Mouse (Mus musculus): ENCODE measurements around the gene Sidt2. TPM values are rescaled to one million over a fixed set of nuclear protein-coding genes. Genes with fewer than 3 reads are reported as not detected.

The Sidt2 gene
- polyA plus RNA-seq, 1 experiment from 2014 or later: 23.6 TPM

DNA sequence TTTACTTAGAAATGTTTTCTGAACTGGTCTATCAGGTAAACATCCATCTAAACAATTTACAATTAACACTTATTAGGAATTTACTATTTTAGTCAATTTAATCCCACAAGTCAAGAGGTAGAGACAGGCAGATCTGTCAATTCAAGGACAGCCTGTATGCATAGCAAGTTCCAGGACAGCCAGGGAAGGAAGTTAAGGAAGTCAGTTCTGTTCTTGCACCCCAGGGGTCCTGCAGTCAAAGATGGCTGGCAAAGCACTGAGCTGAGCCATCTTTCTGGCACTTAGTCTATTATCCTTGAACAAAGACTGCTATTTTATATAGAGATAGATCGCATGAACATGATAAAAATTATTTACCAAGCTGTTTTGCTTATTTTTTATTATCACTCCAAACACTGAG lies 25.6 kb upstream of the Sidt2 start:
- H3K4me3 ChIP-seq (ENCODE audit: low read depth, low read length): no peak overlapping the region
- no peaks in the 10 kb centered on the region for H3K27me3 ChIP-seq (ENCODE audit: control insufficient read depth, insufficient read depth, low read length)
- peaks cover 4% of the 10 kb centered on the region; the same call in 1 of the 2 replicates for H3K4me1 ChIP-seq (replicated peaks; ENCODE audit: control insufficient read depth, insufficient read depth, low read length)
- no peak overlapping the region for H3K9ac ChIP-seq (ENCODE audit: low read depth, low read length)
- no peak overlapping the region for H3K4me2 ChIP-seq (replicated peaks; ENCODE audit: low read depth, low read length)
- H3K27ac ChIP-seq (ENCODE audit: low read depth, low read length): no peak overlapping the region
- no peak for DNase-seq (ENCODE audit: low spot score)
- 88% methylated on average over 1 of the region's 1 CpGs for WGBS
- no peaks in the 10 kb centered on the region for H3K9me3 ChIP-seq (ENCODE audit: control insufficient read depth, low read length)
- ATAC-seq (ENCODE audit: low FRiP score): no peak
- 0 out of 2 replicates have a peak, but pooled peaks cover 2% of the 10 kb centered on the region for H3K36me3 ChIP-seq (ENCODE audit: control insufficient read depth, insufficient read depth, low read length)

DNA sequence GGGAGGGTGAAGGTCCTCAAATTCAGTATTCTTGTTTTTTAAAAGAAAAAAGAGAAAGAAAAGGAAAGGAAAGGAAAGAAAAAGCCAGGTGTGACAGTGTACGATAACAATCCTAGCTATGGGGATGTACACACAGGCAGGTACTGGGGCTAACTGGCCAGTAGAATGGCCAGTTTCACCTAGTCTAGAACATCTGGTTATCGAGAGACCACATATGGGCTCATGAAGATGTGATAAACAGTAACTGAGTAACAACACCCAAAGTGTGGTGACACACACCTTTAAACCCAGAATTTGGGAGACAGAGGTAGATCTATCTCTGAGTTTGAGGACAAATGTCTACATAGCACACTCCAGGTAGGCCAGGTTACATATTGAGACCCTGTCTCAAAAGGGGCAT lies 24.7 kb upstream of the Sidt2 start:
- DNase-seq (ENCODE audit: low spot score) (no peak), ATAC-seq (ENCODE audit: low FRiP score) (no peak)
- Histone ChIP-seq H3K4me3 (ENCODE audit: low read depth, low read length) (no peak overlapping the region), H3K36me3 (ENCODE audit: control insufficient read depth, insufficient read depth, low read length) (0 out of 2 replicates have a peak, but pooled peaks cover 2% of the 10 kb centered on the region), H3K4me2 (replicated peaks; ENCODE audit: low read depth, low read length) (no peak overlapping the region), H3K9me3 (ENCODE audit: control insufficient read depth, low read length) (no peaks in the 10 kb centered on the region), H3K27me3 (ENCODE audit: control insufficient read depth, insufficient read depth, low read length) (no peaks in the 10 kb centered on the region), H3K27ac (ENCODE audit: low read depth, low read length) (no peak overlapping the region), H3K9ac (ENCODE audit: low read depth, low read length) (no peak overlapping the region), H3K4me1 (replicated peaks; ENCODE audit: control insufficient read depth, insufficient read depth, low read length) (peaks cover 4% of the 10 kb centered on the region; the same call in 1 of the 2 replicates)
- 98% methylated on average over 2 of the region's 2 CpGs for WGBS

- H3K27ac ChIP-seq (ENCODE audit: low read depth, low read length): no peak overlapping the region
- WGBS: 97% methylated on average over 2 of the region's 2 CpGs
- no peaks in the 10 kb centered on the region for H3K9me3 ChIP-seq (ENCODE audit: control insufficient read depth, low read length)
- H3K4me1 ChIP-seq (replicated peaks; ENCODE audit: control insufficient read depth, insufficient read depth, low read length): no peaks in the 10 kb centered on the region
- no peak overlapping the region for H3K9ac ChIP-seq (ENCODE audit: low read depth, low read length)
- H3K36me3 ChIP-seq (ENCODE audit: control insufficient read depth, insufficient read depth, low read length): peaks cover 3% of the 10 kb centered on the region; the same call in 1 of the 2 replicates
- no peak overlapping the region for H3K4me3 ChIP-seq (ENCODE audit: low read depth, low read length)
- no peak for ATAC-seq (ENCODE audit: low FRiP score)
- DNase-seq (ENCODE audit: low spot score): no peak
- H3K4me2 ChIP-seq (replicated peaks; ENCODE audit: low read depth, low read length): no peak overlapping the region
- no peaks in the 10 kb centered on the region for H3K27me3 ChIP-seq (ENCODE audit: control insufficient read depth, insufficient read depth, low read length)
Measured at GRCm38 (mm10) chr9:45976884-45977283, 21.8 kb upstream of the Sidt2 start.

GRCm38 (mm10) chr9:45963577-45963976 lies 8.5 kb upstream of the Sidt2 start:
- peaks cover 10% of the 10 kb centered on the region; the same call in 1 of the 2 replicates for H3K36me3 ChIP-seq (ENCODE audit: control insufficient read depth, insufficient read depth, low read length)
- H3K9me3 ChIP-seq (ENCODE audit: control insufficient read depth, low read length): no peaks in the 10 kb centered on the region
- 94% methylated on average over 6 of the region's 6 CpGs for WGBS

GRCm38 (mm10) chr9:45961855-45962254 lies 6.8 kb upstream of the Sidt2 start:
- Histone ChIP-seq H3K4me2 (replicated peaks; ENCODE audit: low read depth, low read length) (no peak overlapping the region), H3K4me1 (replicated peaks; ENCODE audit: control insufficient read depth, insufficient read depth, low read length) (no peaks in the 10 kb centered on the region), H3K9ac (ENCODE audit: low read depth, low read length) (no peak overlapping the region), H3K9me3 (ENCODE audit: control insufficient read depth, low read length) (no peaks in the 10 kb centered on the region), H3K4me3 (ENCODE audit: low read depth, low read length) (no peak overlapping the region), H3K27ac (ENCODE audit: low read depth, low read length) (no peak overlapping the region), H3K27me3 (ENCODE audit: control insufficient read depth, insufficient read depth, low read length) (no peaks in the 10 kb centered on the region), H3K36me3 (ENCODE audit: control insufficient read depth, insufficient read depth, low read length) (peaks cover 10% of the 10 kb centered on the region; the same call in 1 of the 2 replicates)
- 83% methylated on average over 2 of the region's 2 CpGs for WGBS
- DNase-seq (ENCODE audit: low spot score) (no peak), ATAC-seq (ENCODE audit: low FRiP score) (no peak)

More at GRCm38 (mm10) chr9:45963577-45963976, 8.5 kb upstream of the Sidt2 start:
- no peak overlapping the region for H3K27ac ChIP-seq (ENCODE audit: low read depth, low read length)
- no peak overlapping the region for H3K4me2 ChIP-seq (replicated peaks; ENCODE audit: low read depth, low read length)
- no peaks in the 10 kb centered on the region for H3K4me1 ChIP-seq (replicated peaks; ENCODE audit: control insufficient read depth, insufficient read depth, low read length)
- H3K9ac ChIP-seq (ENCODE audit: low read depth, low read length): no peak overlapping the region
- ATAC-seq (ENCODE audit: low FRiP score): no peak
- H3K4me3 ChIP-seq (ENCODE audit: low read depth, low read length): no peak overlapping the region
- no peak for DNase-seq (ENCODE audit: low spot score)
- H3K27me3 ChIP-seq (ENCODE audit: control insufficient read depth, insufficient read depth, low read length): no peaks in the 10 kb centered on the region

DNA sequence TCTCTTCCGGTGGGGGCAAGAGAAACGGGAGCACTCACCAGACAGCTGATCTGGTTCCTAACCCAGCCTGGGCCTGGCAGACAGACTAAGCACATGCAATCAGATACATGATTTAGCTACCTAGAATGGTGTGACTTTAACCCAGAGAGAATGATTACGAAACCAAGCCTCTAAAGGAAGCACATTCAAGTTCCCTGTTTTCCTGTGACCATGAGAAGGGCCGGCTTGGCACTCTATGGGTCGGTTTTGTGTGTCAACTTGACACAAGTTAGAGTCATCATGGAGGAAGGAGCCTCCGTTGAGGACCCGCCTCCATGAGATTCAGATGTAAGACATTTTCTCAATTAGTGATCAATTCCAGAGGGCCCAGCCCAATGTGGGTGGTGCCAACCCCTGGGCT lies 4.6 kb upstream of the Sidt2 start:
- no peaks in the 10 kb centered on the region for H3K27me3 ChIP-seq (ENCODE audit: control insufficient read depth, insufficient read depth, low read length)
- no peak overlapping the region for H3K9ac ChIP-seq (ENCODE audit: low read depth, low read length)
- DNase-seq (ENCODE audit: low spot score) (no peak), ATAC-seq (ENCODE audit: low FRiP score) (no peak)
- H3K4me3 ChIP-seq (ENCODE audit: low read depth, low read length): no peak overlapping the region
- WGBS: 86% methylated on average over 7 of the region's 7 CpGs
- no peak overlapping the region for H3K27ac ChIP-seq (ENCODE audit: low read depth, low read length)
- H3K4me2 ChIP-seq (replicated peaks; ENCODE audit: low read depth, low read length): no peak overlapping the region
- no peaks in the 10 kb centered on the region for H3K9me3 ChIP-seq (ENCODE audit: control insufficient read depth, low read length)
- H3K36me3 ChIP-seq (ENCODE audit: control insufficient read depth, insufficient read depth, low read length): 0 out of 2 replicates have a peak, but pooled peaks cover 3% of the 10 kb centered on the region
- no peaks in the 10 kb centered on the region for H3K4me1 ChIP-seq (replicated peaks; ENCODE audit: control insufficient read depth, insufficient read depth, low read length)

- no peak overlapping the region for H3K27ac ChIP-seq (ENCODE audit: low read depth, low read length)
- no peaks in the 10 kb centered on the region for H3K27me3 ChIP-seq (ENCODE audit: control insufficient read depth, insufficient read depth, low read length)
- H3K4me3 ChIP-seq (ENCODE audit: low read depth, low read length): no peak overlapping the region
- WGBS: 54% methylated on average over 4 of the region's 4 CpGs
- H3K9ac ChIP-seq (ENCODE audit: low read depth, low read length): no peak overlapping the region
- no peak overlapping the region for H3K4me2 ChIP-seq (replicated peaks; ENCODE audit: low read depth, low read length)
- DNase-seq (ENCODE audit: low spot score) (no peak), ATAC-seq (ENCODE audit: low FRiP score) (no peak)
- no peaks in the 10 kb centered on the region for H3K9me3 ChIP-seq (ENCODE audit: control insufficient read depth, low read length)
- no peaks in the 10 kb centered on the region for H3K36me3 ChIP-seq (ENCODE audit: control insufficient read depth, insufficient read depth, low read length)
- no peaks in the 10 kb centered on the region for H3K4me1 ChIP-seq (replicated peaks; ENCODE audit: control insufficient read depth, insufficient read depth, low read length)
Measured at GRCm38 (mm10) chr9:45958851-45959250, 3.8 kb upstream of the Sidt2 start.

- Histone ChIP-seq H3K27ac (ENCODE audit: low read depth, low read length) (no peak overlapping the region), H3K36me3 (ENCODE audit: control insufficient read depth, insufficient read depth, low read length) (no peaks in the 10 kb centered on the region), H3K9ac (ENCODE audit: low read depth, low read length) (no peak overlapping the region), H3K4me3 (ENCODE audit: low read depth, low read length) (no peak overlapping the region), H3K4me1 (replicated peaks; ENCODE audit: control insufficient read depth, insufficient read depth, low read length) (no peaks in the 10 kb centered on the region), H3K4me2 (replicated peaks; ENCODE audit: low read depth, low read length) (no peak overlapping the region), H3K27me3 (ENCODE audit: control insufficient read depth, insufficient read depth, low read length) (no peaks in the 10 kb centered on the region), H3K9me3 (ENCODE audit: control insufficient read depth, low read length) (no peaks in the 10 kb centered on the region)
- WGBS: 74% methylated on average over 7 of the region's 7 CpGs
- DNase-seq (ENCODE audit: low spot score) (no peak), ATAC-seq (ENCODE audit: low FRiP score) (no peak)
Measured at GRCm38 (mm10) chr9:45958023-45958670, 3.1 kb upstream of the Sidt2 start.
